Mouse (Mus musculus) kidney, postnatal 4 days (tissue): ENCODE results near the gene Tmem80.

Experiments used
- DNase-seq, 2 experiments: peaks; one replicate each; pipeline ENCODE4 v3.0.0; 2021; ENCODE audit warnings: mixed read lengths in 2 of 2

Gene Tmem80

DNA sequence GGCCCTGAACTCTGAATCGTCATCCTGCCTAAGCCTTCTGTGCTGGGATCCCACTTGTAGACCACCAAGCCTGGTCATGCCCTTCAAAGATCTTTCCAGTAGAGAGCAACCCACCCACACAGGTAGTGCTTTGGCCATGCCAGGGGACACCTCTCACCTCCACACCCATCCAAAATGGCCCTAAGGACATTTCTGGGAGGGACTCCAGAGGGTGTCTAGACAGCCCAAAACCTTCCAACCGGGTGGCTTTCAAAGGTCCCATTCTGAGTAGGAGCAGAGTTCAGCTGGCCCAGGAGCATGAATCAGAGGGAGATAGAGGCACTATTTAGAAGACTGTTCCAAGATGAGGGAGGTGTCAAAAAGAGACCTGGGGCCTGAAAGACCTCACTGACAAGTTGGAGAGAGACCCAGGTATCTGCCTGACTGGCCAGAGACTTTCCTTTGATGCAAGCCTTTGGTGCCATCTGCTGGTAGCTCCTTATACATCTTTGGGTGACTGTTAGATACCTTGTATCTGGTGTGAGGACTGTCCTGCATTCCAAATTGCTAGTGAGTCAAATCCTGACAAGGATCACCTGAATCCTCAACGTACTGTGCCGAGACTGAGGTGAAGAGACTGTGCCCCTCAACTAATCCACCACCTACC lies 35.7 kb downstream of the Tmem80 start:
- peak; percentile 75 to 82 for DNase-seq

DNA sequence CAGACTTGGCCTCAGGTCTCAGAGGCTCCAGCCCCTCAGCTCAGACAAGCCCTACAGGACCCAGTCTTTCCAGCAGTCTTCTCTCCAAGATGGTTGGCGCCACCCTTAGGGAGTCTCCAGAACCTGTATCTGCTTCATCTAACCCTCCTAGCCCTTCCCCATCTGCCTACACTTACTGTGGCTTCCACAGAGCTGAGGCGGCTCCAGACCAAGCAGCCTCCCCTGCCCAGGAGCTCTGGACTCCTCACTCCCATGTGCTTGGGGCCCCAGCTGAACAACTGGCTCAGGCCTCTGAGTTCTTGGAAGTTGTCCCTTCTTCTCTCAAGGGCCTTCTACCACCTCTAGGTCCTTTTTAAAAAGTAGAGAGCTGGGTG lies 36.2 kb downstream of the Tmem80 start:
- DNase-seq = no peak

DNA sequence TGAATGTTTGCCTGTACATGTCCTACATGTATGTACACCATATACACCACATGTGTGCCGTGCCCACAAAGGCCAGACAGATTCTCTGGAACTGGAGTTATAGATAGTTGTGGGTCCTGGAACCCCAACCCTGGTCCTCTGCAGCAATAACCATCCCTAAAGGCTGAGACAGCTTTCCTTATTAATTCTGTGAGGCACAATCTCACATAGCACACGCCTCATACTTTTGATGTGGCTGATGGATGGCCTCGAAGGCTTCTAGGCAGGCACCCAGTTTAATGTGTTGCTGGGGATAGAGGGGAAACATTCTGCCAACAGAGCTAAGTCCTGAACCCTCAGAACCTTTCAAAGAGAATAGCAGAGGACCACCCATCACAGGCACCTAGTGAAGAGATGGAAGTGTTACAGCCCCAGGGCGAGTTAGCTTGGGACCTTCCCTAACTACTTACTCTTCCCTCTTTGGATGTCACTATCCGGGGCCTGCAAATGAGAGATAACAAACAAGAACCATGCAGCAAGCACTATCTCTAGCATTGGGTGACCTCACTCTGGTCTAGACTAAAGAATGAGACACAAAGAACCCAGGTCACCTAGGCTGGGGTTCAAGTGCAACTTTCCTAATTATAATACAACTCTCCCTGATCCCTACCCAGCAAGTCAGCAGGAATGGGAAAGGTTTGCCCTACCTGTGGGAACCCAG lies 37.0 kb downstream of the Tmem80 start:
- no peak for DNase-seq

DNA sequence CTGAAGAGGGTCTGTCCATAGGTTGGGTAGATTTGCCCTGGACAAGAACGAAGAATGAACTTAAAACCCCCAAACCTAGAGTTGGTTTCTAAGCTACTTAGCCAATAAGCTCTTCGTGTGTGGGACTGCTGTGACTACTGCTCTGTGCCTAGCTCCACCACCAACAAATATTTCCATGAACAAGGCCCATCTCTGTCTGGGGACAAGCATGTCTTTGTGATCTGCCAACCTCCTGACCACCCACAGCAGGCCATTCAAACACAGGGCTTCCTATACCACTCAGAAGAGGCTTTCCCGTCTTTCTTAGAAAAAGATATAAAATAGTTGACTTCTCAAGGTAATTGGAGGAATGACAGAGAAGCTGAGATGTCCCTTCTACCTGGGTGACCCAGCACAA lies 37.5 kb downstream of the Tmem80 start:
- no peak for DNase-seq

DNA sequence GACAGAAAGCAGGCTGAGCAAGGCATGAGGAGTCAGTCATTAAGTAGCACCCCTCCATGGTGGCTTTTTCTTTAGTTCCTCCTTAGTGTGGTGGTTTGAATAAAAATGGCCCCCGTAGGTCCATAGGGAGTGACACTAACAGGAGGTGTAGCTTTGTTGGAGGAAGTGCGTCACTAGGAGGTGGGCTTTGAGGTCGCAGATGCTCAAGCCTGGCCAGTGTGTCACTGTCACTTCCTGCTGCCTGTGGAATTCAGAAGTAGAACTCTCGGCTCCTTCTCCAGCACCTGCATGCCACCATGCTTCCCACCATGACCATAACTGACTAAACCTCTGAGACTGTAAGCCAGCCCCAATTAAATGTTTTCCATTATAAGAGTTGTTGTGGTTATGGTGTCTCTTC lies 39.8 kb downstream of the Tmem80 start:
- no peak for DNase-seq

DNA sequence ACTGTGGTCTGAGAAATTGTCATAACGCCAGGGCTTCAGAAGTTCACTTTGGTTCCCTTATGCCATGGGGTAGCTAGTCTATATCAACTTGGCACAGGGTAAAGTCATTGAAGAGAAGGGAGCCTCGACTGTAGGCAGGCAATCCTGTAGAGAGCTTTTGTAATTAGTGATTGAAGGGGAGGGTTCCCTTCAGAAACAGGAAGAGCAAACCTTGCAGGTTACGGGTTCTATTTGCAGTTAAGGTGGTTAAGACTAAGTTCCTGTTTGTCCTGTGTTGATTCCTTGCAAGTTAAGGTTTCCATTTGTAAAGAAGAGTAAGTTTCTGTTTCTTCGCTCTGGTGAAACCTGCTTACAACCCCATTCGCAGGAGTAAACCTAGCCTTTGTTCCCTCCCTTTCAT lies 42.4 kb downstream of the Tmem80 start:
- DNase-seq = no peak

DNA sequence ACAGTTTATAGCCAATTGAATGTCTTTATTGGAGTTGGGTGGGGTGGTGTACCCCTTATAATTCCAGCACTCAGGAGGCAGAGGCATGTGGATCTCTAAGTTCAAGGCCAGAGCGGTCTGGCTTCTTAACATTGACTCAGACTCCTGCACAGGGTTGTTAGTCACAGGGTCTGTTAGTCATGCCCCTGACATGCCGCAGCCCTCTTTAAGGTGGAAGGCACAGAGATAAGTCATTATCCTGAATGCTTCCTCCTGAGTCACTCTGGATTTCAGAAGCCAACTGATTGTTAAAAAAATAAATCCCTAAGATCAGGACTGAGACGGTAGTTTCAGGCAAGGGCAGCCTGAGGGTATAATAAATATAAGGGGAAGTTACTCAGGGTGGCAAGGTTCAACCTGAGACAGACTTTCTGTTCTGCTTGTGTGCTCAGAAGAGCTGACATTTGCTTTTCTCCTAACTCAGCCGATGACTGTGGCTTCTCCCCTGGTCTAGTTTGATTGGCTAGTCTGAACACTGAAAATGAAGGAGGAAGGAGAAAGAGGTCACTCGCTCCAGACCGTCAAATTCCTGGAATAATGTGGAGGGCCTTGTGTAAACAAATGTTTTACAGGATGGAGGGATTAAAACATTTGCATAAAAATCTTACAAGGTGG lies 44.5 kb downstream of the Tmem80 start:
- no peak for DNase-seq

DNA sequence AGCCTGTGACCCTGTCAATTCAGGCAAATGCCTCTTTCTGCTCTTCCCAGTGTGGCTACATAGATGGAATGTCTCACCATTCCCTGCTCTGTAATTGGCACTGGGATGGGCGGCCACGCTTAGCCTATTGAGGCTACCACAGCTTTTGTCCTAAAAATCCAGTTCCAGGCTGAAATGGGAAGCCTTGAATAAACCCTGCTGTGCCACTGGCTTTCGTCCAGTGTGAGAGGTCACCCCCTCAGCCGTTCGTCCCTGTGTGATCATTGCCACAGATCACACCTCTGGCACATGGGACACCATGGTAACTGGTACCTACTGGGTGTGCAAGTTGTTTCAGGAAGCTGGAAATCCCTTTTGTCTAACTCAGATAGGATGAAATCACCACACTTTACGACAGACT lies 46.1 kb downstream of the Tmem80 start:
- DNase-seq = no peak

DNA sequence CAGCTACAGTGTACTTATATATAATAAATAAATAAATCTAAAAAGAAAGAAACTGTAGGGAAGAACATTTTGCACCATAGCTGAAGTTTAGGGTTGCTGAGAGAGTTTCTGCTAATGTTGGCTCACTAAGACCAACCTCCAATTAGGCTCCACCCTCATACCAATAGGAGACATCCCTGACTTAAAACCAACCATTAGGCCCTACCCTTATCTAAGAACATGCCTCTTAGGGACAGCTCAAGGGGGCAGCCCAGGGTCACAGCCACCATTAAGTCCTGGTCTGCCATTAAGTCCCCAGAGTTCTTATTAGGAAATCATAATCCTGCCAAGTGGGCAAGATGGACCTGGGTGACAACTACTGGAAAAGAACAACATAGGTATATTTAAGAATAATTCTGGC lies 46.9 kb downstream of the Tmem80 start:
- DNase-seq = no peak

DNA sequence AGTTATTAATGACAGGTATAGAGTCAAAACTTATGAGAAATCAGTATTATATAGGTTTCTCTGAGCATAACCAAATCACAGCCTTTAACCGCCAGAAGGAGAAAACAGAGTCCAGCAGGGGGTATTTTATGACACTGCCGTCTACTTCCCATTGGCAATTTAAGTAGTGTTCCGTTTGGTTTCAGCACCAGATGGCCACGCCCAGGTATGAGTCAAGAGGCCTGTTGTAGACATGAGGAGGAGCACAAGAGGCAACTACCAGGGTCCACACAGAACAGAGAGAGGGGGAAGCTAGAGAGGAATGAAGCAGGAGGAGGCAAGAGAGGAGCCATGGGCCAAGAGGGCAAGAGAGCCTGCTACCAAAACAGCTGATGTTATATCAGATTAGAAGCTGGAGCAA lies 52.0 kb downstream of the Tmem80 start:
- DNase-seq = no peak

DNA sequence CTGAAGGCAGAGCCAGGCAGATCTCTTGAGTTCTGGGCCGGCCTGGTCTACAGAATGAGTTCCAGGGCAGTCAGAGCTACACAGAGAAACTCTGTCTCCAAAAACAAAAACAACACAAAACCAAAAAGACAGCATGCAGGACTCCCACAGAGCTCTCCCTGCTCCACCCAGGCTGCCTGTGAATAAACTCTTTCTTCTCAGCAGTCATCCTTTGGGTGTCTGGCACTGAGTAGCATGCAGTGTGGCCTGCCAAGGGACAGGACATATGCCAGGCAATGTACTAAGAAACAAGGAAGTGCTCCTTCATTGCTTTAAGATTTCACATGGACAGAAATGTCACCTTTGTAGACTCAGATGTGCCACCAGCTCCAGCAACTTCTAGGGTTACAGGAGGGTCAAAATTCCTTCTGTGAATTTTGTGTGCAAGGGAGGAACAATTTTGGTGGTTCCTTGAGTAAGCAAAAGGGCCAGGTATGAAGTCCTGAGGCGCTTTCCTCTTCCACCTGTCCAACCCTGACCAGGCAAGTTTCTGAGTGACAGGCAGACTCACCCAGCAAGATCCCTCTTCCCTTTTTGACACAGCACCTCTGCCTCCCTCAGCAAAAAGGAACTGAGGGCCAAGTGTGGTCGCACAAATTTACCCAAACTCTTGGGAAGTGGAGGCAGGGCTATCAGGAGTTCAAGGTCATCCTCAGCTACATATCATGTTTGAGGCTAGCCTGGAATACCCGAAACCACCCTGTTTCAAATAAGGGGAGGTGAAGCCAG lies 53.7 kb downstream of the Tmem80 start:
- DNase-seq = no peak
